In genomic region chr9:110788169-110788568, GRCm38 (mm10) we compare ENCODE assay signal across 33 mouse cellular contexts. TPM values are rescaled to one million over a fixed set of nuclear protein-coding genes. Genes with fewer than 3 reads are reported as not detected.
DNase-seq lines count a peak whose midpoint lies in the region; ATAC-seq and TF ChIP-seq lines count a peak whose summit lies in the region.
"Had no signal": no experiment of that assay in that cellular context is flagged by ENCODE, and none has a peak within 500 bp of the region (broad histone marks: within the 10 kb centered on the region; RNA-seq: fewer than 3 reads in every experiment).

No protein-coding gene starts in this region.

- no peak for TF ChIP-seq POLR2A in MEL (IDR thresholded peaks at IDR 0.05; ENCODE audit: control insufficient read depth in 1 of 2, insufficient read depth in 1 of 2, low read depth in 1 of 2, low read length in 2 of 2, poor library complexity in 1 of 2)

- no peaks in the 10 kb centered on the region for H3K79me2 ChIP-seq in MEL (ENCODE audit: control insufficient read depth, insufficient read depth, low read length, poor library complexity)

- WGBS in kidney, postnatal 0 days, result 90% methylated on average over 3 of the region's 3 CpGs
- WGBS in lung, postnatal 0 days, result 89% methylated on average over 3 of the region's 3 CpGs
- WGBS in intestine, embryonic 16.5 days, result 91% methylated on average over 3 of the region's 3 CpGs

- ATAC-seq in kidney, postnatal 0 days (replicated peaks; ENCODE audit: low FRiP score, low read depth), result no peak
- no peak for ATAC-seq in lung, postnatal 0 days
- ATAC-seq in intestine, embryonic 16.5 days, result no peak
- no peak for ATAC-seq in erythroid progenitor cell, adult 5-6 weeks (replicated peaks; ENCODE audit: low FRiP score, poor library complexity, severe bottlenecking)
- ATAC-seq: CD4-positive, CD25-positive, alpha-beta regulatory T cell, adult 4 months; forebrain, embryonic 15.5 days had no signal

- TF ChIP-seq EP300 in lung, postnatal 0 days (IDR thresholded peaks at IDR 0.05), result no peak
- TF ChIP-seq EP300 in MEL (IDR thresholded peaks at IDR 0.05; ENCODE audit: low read depth in 1 of 2, low read length in 2 of 2), result no peak

- no peak overlapping the region for H3K9ac ChIP-seq in kidney, postnatal 0 days (ENCODE audit: low read depth, low read length)
- H3K9ac ChIP-seq in lung, postnatal 0 days (replicated peaks; ENCODE audit: low read depth), result no peak overlapping the region
- H3K9ac ChIP-seq in MEL (ENCODE audit: control insufficient read depth, low read depth, low read length, poor library complexity, severe bottlenecking), result no peak overlapping the region
- H3K9ac ChIP-seq in intestine, embryonic 16.5 days (ENCODE audit: low read depth, low read length), result no peak overlapping the region
- H3K9ac ChIP-seq: forebrain, embryonic 15.5 days; hindbrain, embryonic 13.5 days had no signal

- DNase-seq in kidney, postnatal 0 days (ENCODE audit: low spot score), result no peak
- no peak for DNase-seq in kidney, postnatal 4 days
- DNase-seq in lung, postnatal 0 days (ENCODE audit: low spot score), result no peak
- no peak for DNase-seq in lung, postnatal 10 days
- DNase-seq in MEL (ENCODE audit: low read depth, low spot score), result no peak
- DNase-seq: adrenal gland, postnatal 10 days; adrenal gland, postnatal 36 days; cerebellum, adult 18-20 months; cerebellum, adult 9-10 months; cerebellum, postnatal 14 days; gastrocnemius, postnatal 10 days; gastrocnemius, postnatal 36 days; kidney, adult 11 months had no signal

- H3K36me3 ChIP-seq in kidney, postnatal 0 days (ENCODE audit: insufficient read depth, low read length), result no peaks in the 10 kb centered on the region
- H3K36me3 ChIP-seq in lung, postnatal 0 days (ENCODE audit: insufficient read depth, low read length), result no peaks in the 10 kb centered on the region
- H3K36me3 ChIP-seq in MEL (ENCODE audit: control insufficient read depth in 1 of 2, insufficient read depth in 2 of 2, low read length in 2 of 2), result no peaks in the 10 kb centered on the region
- H3K36me3 ChIP-seq in intestine, embryonic 16.5 days (ENCODE audit: control insufficient read depth, insufficient read depth, low read length), result no peaks in the 10 kb centered on the region
- H3K36me3 ChIP-seq: forebrain, embryonic 15.5 days; hindbrain, embryonic 10.5 days; hindbrain, embryonic 13.5 days had no signal

- no peak overlapping the region for H3K27ac ChIP-seq in kidney, postnatal 0 days
- no peak overlapping the region for H3K27ac ChIP-seq in lung, postnatal 0 days (ENCODE audit: low read length)
- H3K27ac ChIP-seq in MEL (ENCODE audit: control insufficient read depth, low read depth, low read length), result no peak overlapping the region
- H3K27ac ChIP-seq in intestine, embryonic 16.5 days (ENCODE audit: low read length), result no peak overlapping the region
- H3K27ac ChIP-seq: forebrain, embryonic 15.5 days; hindbrain, embryonic 10.5 days; hindbrain, embryonic 13.5 days had no signal

- TF ChIP-seq CTCF in kidney, postnatal 0 days (IDR thresholded peaks at IDR 0.05; ENCODE audit: low read depth), result 0 out of 2 replicates have a peak, but pooled peaks have one; percentile 9
- TF ChIP-seq CTCF in lung, postnatal 0 days (IDR thresholded peaks at IDR 0.05), result 0 out of 2 replicates have a peak, but pooled peaks have one; percentile 21
- TF ChIP-seq CTCF in MEL (IDR thresholded peaks at IDR 0.05 in 2 of 3, conservative IDR thresholded peaks at IDR 0.05 in 1 of 3; ENCODE audit: control insufficient read depth in 1 of 3, insufficient read depth in 1 of 3, low read depth in 2 of 3, low read length in 3 of 3, poor library complexity in 1 of 3, severe bottlenecking in 1 of 3), result peak; percentile 13 to 24 (median 15); a peak in 3 of 6 replicates

- no peaks in the 10 kb centered on the region for H3K27me3 ChIP-seq in kidney, postnatal 0 days (ENCODE audit: insufficient read depth, low read length)
- no peaks in the 10 kb centered on the region for H3K27me3 ChIP-seq in lung, postnatal 0 days (replicated peaks; ENCODE audit: insufficient read depth, low read length)
- no peaks in the 10 kb centered on the region; a peak in 1 of 4 replicates for H3K27me3 ChIP-seq in MEL (ENCODE audit: control insufficient read depth in 1 of 2, insufficient read depth in 2 of 2, low read length in 2 of 2)
- no peaks in the 10 kb centered on the region for H3K27me3 ChIP-seq in intestine, embryonic 16.5 days (replicated peaks; ENCODE audit: control insufficient read depth, insufficient read depth, low read length)
- H3K27me3 ChIP-seq: forebrain, embryonic 15.5 days; hindbrain, embryonic 13.5 days had no signal

- TF ChIP-seq RAD21 in MEL (IDR thresholded peaks at IDR 0.05; ENCODE audit: low read depth, low read length), result no peak

- H3K4me3 ChIP-seq in kidney, postnatal 0 days (replicated peaks; ENCODE audit: low read depth, low read length), result no peak overlapping the region
- H3K4me3 ChIP-seq in lung, postnatal 0 days (ENCODE audit: low read depth, low read length), result no peak overlapping the region
- H3K4me3 ChIP-seq in MEL (ENCODE audit: control insufficient read depth in 1 of 2, insufficient read depth in 1 of 2, low read depth in 2 of 2, low read length in 2 of 2), result no peak overlapping the region
- no peak overlapping the region for H3K4me3 ChIP-seq in intestine, embryonic 16.5 days (ENCODE audit: low read length)
- H3K4me3 ChIP-seq: forebrain, embryonic 15.5 days; hindbrain, embryonic 10.5 days; hindbrain, embryonic 13.5 days had no signal

- no peak overlapping the region for H3K4me2 ChIP-seq in kidney, postnatal 0 days (ENCODE audit: low read length)
- H3K4me2 ChIP-seq in lung, postnatal 0 days (replicated peaks; ENCODE audit: low read depth, low read length), result no peak overlapping the region
- H3K4me2 ChIP-seq in intestine, embryonic 16.5 days (ENCODE audit: low read depth, low read length), result no peak overlapping the region
- H3K4me2 ChIP-seq: forebrain, embryonic 15.5 days; heart, embryonic 11.5 days; hindbrain, embryonic 13.5 days had no signal

- no peaks in the 10 kb centered on the region for H3K9me3 ChIP-seq in kidney, postnatal 0 days (replicated peaks; ENCODE audit: low read length)
- no peaks in the 10 kb centered on the region for H3K9me3 ChIP-seq in lung, postnatal 0 days (ENCODE audit: low read length)
- H3K9me3 ChIP-seq in MEL (replicated peaks; ENCODE audit: insufficient read depth, low read length), result no peaks in the 10 kb centered on the region
- H3K9me3 ChIP-seq in intestine, embryonic 16.5 days (ENCODE audit: control insufficient read depth, low read length), result no peaks in the 10 kb centered on the region
- H3K9me3 ChIP-seq: forebrain, embryonic 15.5 days; hindbrain, embryonic 10.5 days; hindbrain, embryonic 13.5 days had no signal

- H3K4me1 ChIP-seq in kidney, postnatal 0 days (replicated peaks; ENCODE audit: insufficient read depth, low read length), result no peaks in the 10 kb centered on the region
- no peaks in the 10 kb centered on the region for H3K4me1 ChIP-seq in lung, postnatal 0 days (ENCODE audit: insufficient read depth, low read depth, low read length)
- no peaks in the 10 kb centered on the region for H3K4me1 ChIP-seq in MEL (ENCODE audit: control insufficient read depth in 1 of 2, insufficient read depth in 2 of 2, low read length in 2 of 2)
- H3K4me1 ChIP-seq in intestine, embryonic 16.5 days (ENCODE audit: control insufficient read depth, insufficient read depth, low read length), result no peaks in the 10 kb centered on the region
- H3K4me1 ChIP-seq: forebrain, embryonic 15.5 days; hindbrain, embryonic 10.5 days; hindbrain, embryonic 13.5 days had no signal

RNA-seq across cellular contexts. Expression of gene Prss42, which starts 9.8 kb away (rescaled TPM):
- not detected in 2 replicates for polyA plus RNA-seq in kidney, postnatal 0 days (2015; fragmentation: Nextera tagmentation; extraction: Ambion mirVana)
- polyA plus RNA-seq in lung, postnatal 0 days (2015; fragmentation: Nextera tagmentation; extraction: Ambion mirVana), result not detected in 2 replicates
- total RNA-seq in MEL (2012; rRNA removed), result not detected in 2 replicates
- polyA plus RNA-seq in MEL (2012; ENCODE audit: insufficient read depth in 1 of 2, insufficient read length in 2 of 2, low read depth in 1 of 2, low replicate concordance in 2 of 2, missing spikeins in 1 of 2), result not detected
- not detected in 2 replicates for polyA plus RNA-seq in intestine, embryonic 16.5 days (2015; fragmentation: Nextera tagmentation; extraction: Ambion mirVana)
- total RNA-seq in erythroid progenitor cell, adult 5-6 weeks (2015; ENCODE audit: low replicate concordance), result not detected in 2 replicates
- total RNA-seq in erythroid progenitor cell, adult 5-6 weeks (2017; ENCODE audit: low replicate concordance), result not detected in 2 replicates
- total RNA-seq: adrenal gland, adult 18-20 months; adrenal gland, postnatal 10 days; adrenal gland, postnatal 36 days; gastrocnemius, adult 18-20 months; gastrocnemius, postnatal 10 days; gastrocnemius, postnatal 36 days; granulocyte monocyte progenitor cell, adult 5-6 weeks; heart, adult 8-10 months; heart, postnatal 25 days had no signal
- polyA plus RNA-seq: C2C12; CD4-positive, CD25-positive, alpha-beta regulatory T cell, adult 4 months; embryonic facial prominence, embryonic 11.5 days; embryonic facial prominence, embryonic 14.5 days; forebrain, embryonic 11.5 days; forebrain, embryonic 15.5 days; heart, embryonic 11.5 days; heart, embryonic 14.5 days; heart, postnatal 0 days; hindbrain, embryonic 10.5 days; hindbrain, embryonic 13.5 days; intestine, embryonic 14.5 days had no signal

RNA-seq across cellular contexts. Expression of gene Prss44, which starts 25.6 kb away (rescaled TPM):
- polyA plus RNA-seq in kidney, postnatal 0 days (2015; fragmentation: Nextera tagmentation; extraction: Ambion mirVana), result not detected in 2 replicates
- not detected in 2 replicates for polyA plus RNA-seq in lung, postnatal 0 days (2015; fragmentation: Nextera tagmentation; extraction: Ambion mirVana)
- not detected in 2 replicates for total RNA-seq in MEL (2012; rRNA removed)
- not detected for polyA plus RNA-seq in MEL (2012; ENCODE audit: insufficient read depth in 1 of 2, insufficient read length in 2 of 2, low read depth in 1 of 2, low replicate concordance in 2 of 2, missing spikeins in 1 of 2)
- not detected in 2 replicates for polyA plus RNA-seq in intestine, embryonic 16.5 days (2015; fragmentation: Nextera tagmentation; extraction: Ambion mirVana)
- total RNA-seq in erythroid progenitor cell, adult 5-6 weeks (2015; ENCODE audit: low replicate concordance), result not detected in 2 replicates
- total RNA-seq in erythroid progenitor cell, adult 5-6 weeks (2017; ENCODE audit: low replicate concordance), result not detected in 2 replicates
- total RNA-seq: adrenal gland, adult 18-20 months; adrenal gland, postnatal 10 days; adrenal gland, postnatal 36 days; gastrocnemius, adult 18-20 months; gastrocnemius, postnatal 10 days; gastrocnemius, postnatal 36 days; granulocyte monocyte progenitor cell, adult 5-6 weeks; heart, adult 8-10 months; heart, postnatal 25 days had no signal
- polyA plus RNA-seq: C2C12; CD4-positive, CD25-positive, alpha-beta regulatory T cell, adult 4 months; embryonic facial prominence, embryonic 11.5 days; embryonic facial prominence, embryonic 14.5 days; forebrain, embryonic 11.5 days; forebrain, embryonic 15.5 days; G1E; heart, embryonic 11.5 days; heart, embryonic 14.5 days; heart, postnatal 0 days; hindbrain, embryonic 10.5 days; hindbrain, embryonic 13.5 days; intestine, embryonic 14.5 days had no signal

RNA-seq across cellular contexts. Expression of gene Prss43, which starts 38.3 kb away (rescaled TPM):
- polyA plus RNA-seq in kidney, postnatal 0 days (2015; fragmentation: Nextera tagmentation; extraction: Ambion mirVana), result not detected in 2 replicates
- polyA plus RNA-seq in lung, postnatal 0 days (2015; fragmentation: Nextera tagmentation; extraction: Ambion mirVana), result not detected in 2 replicates
- total RNA-seq in MEL (2012; rRNA removed), result not detected in 2 replicates
- polyA plus RNA-seq in MEL (2012; ENCODE audit: insufficient read depth in 1 of 2, insufficient read length in 2 of 2, low read depth in 1 of 2, low replicate concordance in 2 of 2, missing spikeins in 1 of 2), result not detected
- polyA plus RNA-seq in intestine, embryonic 16.5 days (2015; fragmentation: Nextera tagmentation; extraction: Ambion mirVana), result not detected in 2 replicates
- not detected in 2 replicates for total RNA-seq in erythroid progenitor cell, adult 5-6 weeks (2015; ENCODE audit: low replicate concordance)
- not detected in 2 replicates for total RNA-seq in erythroid progenitor cell, adult 5-6 weeks (2017; ENCODE audit: low replicate concordance)
- total RNA-seq: adrenal gland, adult 18-20 months; adrenal gland, postnatal 10 days; adrenal gland, postnatal 36 days; gastrocnemius, adult 18-20 months; gastrocnemius, postnatal 10 days; gastrocnemius, postnatal 36 days; granulocyte monocyte progenitor cell, adult 5-6 weeks; heart, adult 8-10 months; heart, postnatal 25 days had no signal
- polyA plus RNA-seq: C2C12; CD4-positive, CD25-positive, alpha-beta regulatory T cell, adult 4 months; embryonic facial prominence, embryonic 11.5 days; embryonic facial prominence, embryonic 14.5 days; forebrain, embryonic 11.5 days; forebrain, embryonic 15.5 days; G1E; heart, embryonic 11.5 days; heart, embryonic 14.5 days; hindbrain, embryonic 10.5 days; hindbrain, embryonic 13.5 days; intestine, embryonic 14.5 days had no signal

RNA-seq across cellular contexts. Expression of gene Pth1r, which starts 41.2 kb away (rescaled TPM):
- polyA plus RNA-seq in kidney, postnatal 0 days (2015; fragmentation: Nextera tagmentation; extraction: Ambion mirVana), result 179 and 192 TPM in 2 replicates
- polyA plus RNA-seq in lung, postnatal 0 days (2015; fragmentation: Nextera tagmentation; extraction: Ambion mirVana), result 19.4 and 24.4 TPM in 2 replicates
- 0.15 and 0.33 TPM in 2 replicates for total RNA-seq in MEL (2012; rRNA removed)
- under 1 TPM in 1 of 2 experiments, not detected in 1; 0.77 TPM for polyA plus RNA-seq in MEL (2012; ENCODE audit: insufficient read depth in 1 of 2, insufficient read length in 2 of 2, low read depth in 1 of 2, low replicate concordance in 2 of 2, missing spikeins in 1 of 2)
- polyA plus RNA-seq in intestine, embryonic 16.5 days (2015; fragmentation: Nextera tagmentation; extraction: Ambion mirVana), result 15.4 and 16.4 TPM in 2 replicates
- 1.3 TPM in 1 of 2 replicates, not detected in the other for total RNA-seq in erythroid progenitor cell, adult 5-6 weeks (2015; ENCODE audit: low replicate concordance)
- total RNA-seq in erythroid progenitor cell, adult 5-6 weeks (2017; ENCODE audit: low replicate concordance), result 0.77 TPM in 1 of 2 replicates, not detected in the other
- total RNA-seq: G1E had no signal
- polyA plus RNA-seq: CD4-positive, CD25-positive, alpha-beta regulatory T cell, adult 4 months had no signal

RNA-seq across cellular contexts. Expression of gene Prss45, which starts 46.2 kb away (rescaled TPM):
- not detected in 2 replicates for polyA plus RNA-seq in kidney, postnatal 0 days (2015; fragmentation: Nextera tagmentation; extraction: Ambion mirVana)
- not detected in 2 replicates for polyA plus RNA-seq in lung, postnatal 0 days (2015; fragmentation: Nextera tagmentation; extraction: Ambion mirVana)
- total RNA-seq in MEL (2012; rRNA removed), result not detected in 2 replicates
- polyA plus RNA-seq in MEL (2012; ENCODE audit: insufficient read depth in 1 of 2, insufficient read length in 2 of 2, low read depth in 1 of 2, low replicate concordance in 2 of 2, missing spikeins in 1 of 2), result not detected
- not detected in 2 replicates for polyA plus RNA-seq in intestine, embryonic 16.5 days (2015; fragmentation: Nextera tagmentation; extraction: Ambion mirVana)
- total RNA-seq in erythroid progenitor cell, adult 5-6 weeks (2015; ENCODE audit: low replicate concordance), result not detected in 2 replicates
- not detected in 2 replicates for total RNA-seq in erythroid progenitor cell, adult 5-6 weeks (2017; ENCODE audit: low replicate concordance)
- total RNA-seq: adrenal gland, adult 18-20 months; adrenal gland, postnatal 10 days; adrenal gland, postnatal 36 days; gastrocnemius, adult 18-20 months; gastrocnemius, postnatal 10 days; gastrocnemius, postnatal 36 days; granulocyte monocyte progenitor cell, adult 5-6 weeks; heart, postnatal 25 days had no signal
- polyA plus RNA-seq: C2C12; CD4-positive, CD25-positive, alpha-beta regulatory T cell, adult 4 months; embryonic facial prominence, embryonic 11.5 days; embryonic facial prominence, embryonic 14.5 days; forebrain, embryonic 11.5 days; forebrain, embryonic 15.5 days; G1E; heart, embryonic 11.5 days; heart, embryonic 14.5 days; hindbrain, embryonic 10.5 days; hindbrain, embryonic 13.5 days; intestine, embryonic 14.5 days had no signal
